Mouse (Mus musculus) heart, embryonic 14.5 days (tissue): ENCODE data around the gene Fosl2. TPM values are rescaled to one million over a fixed set of nuclear protein-coding genes. Genes with fewer than 3 reads are reported as not detected.
A peak's percentile ranks its signal among the peaks of the same experiment; 100 is the strongest.

Experiments used
- ATAC-seq: fragments of 200-750 bp; cut with Nextera tagmentation; 2 replicates; pipeline ENCODE4 v1.8.0; 2017; ENCODE audit warnings: low read depth, moderate TSS enrichment; ENCODE audit not compliant: insufficient number of reproducible peaks, insufficient read depth, low FRiP score
- H3K27ac ChIP-seq, 2 experiments: fragments of 200-500 bp in 1 of 2; fragments of 300-500 bp in 1 of 2; sonication (generic) in 1 of 2; replicated peaks in 1 of 2; 2 replicates each; pipeline ENCODE4 v1.5.1; 2012 to 2014; ENCODE audit warnings: low read depth in 2 of 2, low read length in 2 of 2, control low read depth in 1 of 2, mild to moderate bottlenecking in 1 of 2, mixed read lengths in 1 of 2; ENCODE audit not compliant: control insufficient read depth in 1 of 2, insufficient read depth in 1 of 2
- H3K27me3 ChIP-seq: fragments of 300-500 bp; sonication (generic); 2 replicates; pipeline ENCODE4 v1.6.1; 2014; ENCODE audit warnings: mild to moderate bottlenecking, low read length, control low read depth; ENCODE audit not compliant: control insufficient read depth, insufficient read depth
- H3K36me3 ChIP-seq: fragments of 300-500 bp; sonication (generic); 2 replicates; pipeline ENCODE4 v1.6.1; 2014; ENCODE audit warnings: mild to moderate bottlenecking, control low read depth, low read length, mixed read lengths; ENCODE audit not compliant: control insufficient read depth, insufficient read depth
- H3K4me1 ChIP-seq, 2 experiments: fragments of 200-500 bp in 1 of 2; fragments of 300-500 bp in 1 of 2; sonication (generic) in 1 of 2; 2 replicates each; pipeline ENCODE4 v1.6.1; 2012 to 2014; ENCODE audit warnings: low read length in 2 of 2, control low read depth in 1 of 2, mixed read lengths in 1 of 2; ENCODE audit not compliant: control insufficient read depth in 2 of 2, insufficient read depth in 2 of 2
- H3K4me2 ChIP-seq: fragments of 300-500 bp; sonication (generic); 2 replicates; pipeline ENCODE4 v1.6.1; 2014; ENCODE audit warnings: mild to moderate bottlenecking, low read length
- H3K4me3 ChIP-seq, 2 experiments: fragments of 200-500 bp in 1 of 2; fragments of 300-500 bp in 1 of 2; sonication (generic) in 1 of 2; 2 replicates each; pipeline ENCODE4 v1.5.1; 2012 to 2014; ENCODE audit warnings: low read length in 2 of 2, mild to moderate bottlenecking in 2 of 2, control low read depth in 1 of 2, low read depth in 1 of 2, moderate library complexity in 1 of 2; ENCODE audit not compliant: control insufficient read depth in 1 of 2, insufficient read depth in 1 of 2
- H3K9ac ChIP-seq: fragments of 300-500 bp; sonication (generic); 2 replicates; pipeline ENCODE4 v1.6.1; 2014; ENCODE audit warnings: mild to moderate bottlenecking, low read length
- H3K9me3 ChIP-seq: fragments of 300-500 bp; sonication (generic); 2 replicates; pipeline ENCODE4 v1.6.1; 2016; ENCODE audit warnings: low read length, control low read depth; ENCODE audit not compliant: control insufficient read depth
- WGBS: fragments of 180-500 bp; shearing (Covaris S2); extraction: QIAGEN DNeasy Blood & Tissue Kit; methylation state at CpG from one replicate; pipeline ENCODE4 v1.1.7; 2014; 5-methylcytosine and 5-hydroxymethylcytosine counted together
- polyA plus RNA-seq: library from polyadenylated mRNA; unstranded; fragments of >200 nt; fragmentation: Nextera tagmentation; extraction: Ambion mirVana; gene quantifications from 2 replicates; pipeline ENCODE4 v1.2.1, GENCODE M21; 2014

Fosl2 gene
- polyA plus RNA-seq, 1 experiment from 2014 or later, result 3.1 TPM

DNA sequence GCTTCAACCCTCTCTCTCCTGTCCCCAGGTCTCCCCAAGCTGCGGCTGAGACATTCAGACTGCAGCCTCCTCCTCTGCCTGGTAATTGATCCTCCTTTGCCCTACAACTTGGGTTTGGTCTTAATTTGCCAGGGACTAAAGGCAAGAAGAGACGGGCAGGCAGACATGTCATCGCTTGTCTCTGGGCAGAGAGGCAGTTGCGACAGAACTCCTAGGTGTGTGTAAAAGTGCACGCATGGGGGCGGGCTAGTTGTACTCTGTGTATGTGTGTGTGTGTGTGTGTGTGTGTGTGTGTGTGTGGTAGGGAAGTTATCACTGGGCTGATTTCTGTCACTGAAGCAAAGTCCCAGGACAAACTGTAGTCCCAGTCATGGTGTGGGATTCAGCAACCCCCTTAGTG lies 13.7 kb upstream of the Fosl2 start:
- ATAC-seq, result no peak
- Histone ChIP-seq H3K27me3 (no peaks in the 10 kb centered on the region), H3K4me3 (no peak overlapping the region), H3K36me3 (no peaks in the 10 kb centered on the region), H3K4me1 (no peaks in the 10 kb centered on the region; a peak in 1 of 4 replicates), H3K27ac (no peak overlapping the region), H3K4me2 (no peak overlapping the region), H3K9ac (no peak overlapping the region), H3K9me3 (no peaks in the 10 kb centered on the region)
- 87% methylated on average over 6 of the region's 6 CpGs for WGBS

DNA sequence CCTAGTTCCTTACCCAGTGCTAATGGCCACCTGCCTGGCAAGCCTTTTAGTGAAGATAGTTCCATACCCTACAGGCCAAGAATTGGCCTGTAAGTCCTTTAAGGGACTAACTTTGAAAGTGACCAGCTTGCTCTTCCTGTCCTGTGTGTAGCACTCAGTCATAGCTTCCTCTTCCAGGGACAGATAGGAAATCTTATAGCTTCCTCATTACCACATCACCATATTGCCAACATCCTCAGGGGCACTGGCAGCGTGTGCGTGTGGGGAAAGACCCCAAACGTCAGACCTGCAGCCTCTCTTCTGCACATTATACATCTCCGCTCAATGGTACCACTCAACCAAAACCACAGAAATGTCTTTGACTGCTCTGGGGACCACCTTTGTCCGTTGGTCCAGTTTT lies 13.2 kb upstream of the Fosl2 start:
- no peaks in the 10 kb centered on the region for H3K27me3 ChIP-seq
- H3K4me2 ChIP-seq, result no peak overlapping the region
- H3K27ac ChIP-seq, result no peak overlapping the region
- ATAC-seq, result no peak
- H3K4me1 ChIP-seq, result no peaks in the 10 kb centered on the region; a peak in 1 of 4 replicates
- 74% methylated on average over 5 of the region's 5 CpGs for WGBS
- H3K36me3 ChIP-seq, result no peaks in the 10 kb centered on the region
- H3K9me3 ChIP-seq, result no peaks in the 10 kb centered on the region
- H3K4me3 ChIP-seq, result no peak overlapping the region
- no peak overlapping the region for H3K9ac ChIP-seq

- no peaks in the 10 kb centered on the region; a peak in 1 of 4 replicates for H3K4me1 ChIP-seq
- H3K9me3 ChIP-seq, result no peaks in the 10 kb centered on the region
- H3K9ac ChIP-seq, result no peak overlapping the region
- H3K27ac ChIP-seq, result no peak overlapping the region
- H3K4me3 ChIP-seq, result no peak overlapping the region
- ATAC-seq, result no peak
- 87% methylated on average over 6 of the region's 6 CpGs for WGBS
- H3K4me2 ChIP-seq, result no peak overlapping the region
- no peaks in the 10 kb centered on the region for H3K36me3 ChIP-seq
- peaks cover under 1% of the 10 kb centered on the region; the same call in 1 of the 2 replicates for H3K27me3 ChIP-seq
These were observed 10.6 kb upstream of the Fosl2 start for GRCm38 (mm10) chr5:32124957-32125356.

GRCm38 (mm10) chr5:32127226-32127625 lies 8.4 kb upstream of the Fosl2 start:
- Histone ChIP-seq H3K9ac (no peak overlapping the region), H3K27me3 (peaks cover 3% of the 10 kb centered on the region; the same call in 1 of the 2 replicates), H3K36me3 (no peaks in the 10 kb centered on the region), H3K9me3 (no peaks in the 10 kb centered on the region), H3K4me3 (no peak overlapping the region), H3K27ac (no peak overlapping the region), H3K4me1 (no peaks in the 10 kb centered on the region; a peak in 1 of 4 replicates), H3K4me2 (no peak overlapping the region)
- 74% methylated on average over 3 of the region's 3 CpGs for WGBS
- ATAC-seq, result no peak

DNA sequence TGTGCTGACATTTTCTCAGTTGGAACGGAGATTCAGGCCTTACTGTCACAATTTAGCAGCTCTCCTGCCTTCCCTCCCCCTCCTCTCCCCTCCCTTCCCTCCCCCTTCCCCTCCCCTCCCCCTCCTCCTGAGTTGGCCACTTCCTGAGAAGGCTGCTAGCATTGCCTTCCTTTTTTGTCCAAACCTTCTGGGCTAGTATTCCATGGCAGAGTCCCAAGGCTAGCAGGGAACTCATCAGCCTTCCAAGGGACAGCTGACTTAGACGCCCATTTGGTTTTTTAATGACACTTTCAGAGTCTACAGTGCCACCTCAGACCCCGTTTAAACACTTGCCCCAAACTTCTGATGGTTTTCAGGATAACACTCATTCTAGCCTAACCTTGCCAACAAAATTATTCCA lies 7.7 kb upstream of the Fosl2 start:
- WGBS, result 49% methylated on average over 3 of the region's 3 CpGs

GRCm38 (mm10) chr5:32132971-32133501 lies 2.6 kb upstream of the Fosl2 start:
- peak overlapping the region; percentile 85 to 100 for H3K27ac ChIP-seq
- H3K9me3 ChIP-seq, result no peaks in the 10 kb centered on the region
- no peak for ATAC-seq

More for the DNA sequence above, 7.7 kb upstream of the Fosl2 start:
- H3K4me2 ChIP-seq, result no peak overlapping the region
- peaks cover 3% of the 10 kb centered on the region; the same call in 1 of the 2 replicates for H3K27me3 ChIP-seq
- no peaks in the 10 kb centered on the region for H3K36me3 ChIP-seq
- no peaks in the 10 kb centered on the region for H3K9me3 ChIP-seq
- H3K9ac ChIP-seq, result no peak overlapping the region
- H3K4me3 ChIP-seq, result no peak overlapping the region
- no peak overlapping the region for H3K27ac ChIP-seq
- no peaks in the 10 kb centered on the region; a peak in 1 of 4 replicates for H3K4me1 ChIP-seq
- no peak for ATAC-seq

DNA sequence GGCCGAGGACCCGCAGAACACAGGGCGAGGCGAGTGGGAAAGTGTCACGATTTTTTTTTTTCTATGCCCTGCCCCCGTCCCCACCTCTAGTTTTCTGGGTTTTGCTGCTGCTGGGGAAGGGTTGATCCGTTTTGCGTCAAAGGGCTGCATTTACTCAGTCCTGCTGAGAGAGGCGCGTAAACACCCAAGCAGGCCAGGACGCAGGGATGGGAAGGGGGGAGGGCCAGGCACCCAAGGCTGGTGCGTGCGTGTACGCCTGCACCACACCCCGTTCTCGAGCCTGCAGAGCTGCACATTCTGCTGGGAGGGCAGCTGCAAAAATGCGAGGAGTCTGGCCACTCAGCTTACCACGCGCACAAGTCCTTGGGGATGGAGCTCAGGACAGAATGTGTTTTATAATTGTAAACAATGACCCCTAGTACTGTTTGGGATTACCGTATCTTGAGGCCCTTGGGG lies 2.0 kb upstream of the Fosl2 start:
- no peaks in the 10 kb centered on the region for H3K9me3 ChIP-seq
- under 1% methylated on average over 20 of the region's 20 CpGs for WGBS
- H3K27ac ChIP-seq, result peak overlapping the region; percentile 85 to 100
- ATAC-seq, result no peak
- peak overlapping the region; percentile 54 to 78 for H3K4me3 ChIP-seq
- peak overlapping the region; percentile 95 for H3K9ac ChIP-seq
- H3K27me3 ChIP-seq, result peaks cover 3% of the 10 kb centered on the region; the same call in 1 of the 2 replicates
- no peaks in the 10 kb centered on the region for H3K36me3 ChIP-seq
- peaks cover 2 to 18% of the 10 kb centered on the region in 2 experiments; a peak in 2 of 4 replicates for H3K4me1 ChIP-seq
- peak overlapping the region; percentile 91 for H3K4me2 ChIP-seq

More at GRCm38 (mm10) chr5:32132971-32133501, 2.6 kb upstream of the Fosl2 start:
- under 1% methylated on average over 29 of the region's 48 CpGs for WGBS
- Histone ChIP-seq H3K9ac (peak overlapping the region; percentile 95), H3K4me2 (peak overlapping the region; percentile 91), H3K36me3 (no peaks in the 10 kb centered on the region), H3K27me3 (peaks cover 3% of the 10 kb centered on the region; the same call in 1 of the 2 replicates), H3K4me1 (peaks cover 2 to 13% of the 10 kb centered on the region in 2 experiments; a peak in 2 of 4 replicates), H3K4me3 (peak overlapping the region; percentile 54 to 78)
